9 mouse cellular contexts compared by ENCODE assay signal in genomic region chr4:46374455-46374854, GRCm38 (mm10). TPM values are rescaled to one million over a fixed set of nuclear protein-coding genes. Genes with fewer than 3 reads are reported as not detected.
DNase-seq lines count a peak whose midpoint lies in the region; ATAC-seq and TF ChIP-seq lines count a peak whose summit lies in the region.
"Had no signal": no experiment of that assay in that cellular context is flagged by ENCODE, and none has a peak within 500 bp of the region (broad histone marks: within the 10 kb centered on the region; RNA-seq: fewer than 3 reads in every experiment).

No protein-coding gene starts in this region.

- no peak overlapping the region for H3K4me3 ChIP-seq in bone marrow, adult 2 months (replicated peaks; ENCODE audit: control insufficient read depth, low read depth, low read length)
- H3K4me3 ChIP-seq in heart, embryonic 13.5 days = peak overlapping the region; percentile 51
- peak overlapping the region; percentile 46 for H3K4me3 ChIP-seq in limb, embryonic 10.5 days
- peak overlapping the region; percentile 29; the same call in 1 of the 2 replicates for H3K4me3 ChIP-seq in midbrain, embryonic 16.5 days (ENCODE audit: low read depth, low read length)

- peak overlapping the region; percentile 74; the same call in 1 of the 2 replicates for H3K9ac ChIP-seq in heart, embryonic 13.5 days
- H3K9ac ChIP-seq in midbrain, embryonic 16.5 days (ENCODE audit: low read depth, low read length) = no peak overlapping the region; the same call in 1 of the 2 replicates

- no peaks in the 10 kb centered on the region for H3K9me3 ChIP-seq in heart, embryonic 13.5 days
- no peaks in the 10 kb centered on the region for H3K9me3 ChIP-seq in limb, embryonic 10.5 days (replicated peaks)
- no peaks in the 10 kb centered on the region for H3K9me3 ChIP-seq in midbrain, embryonic 16.5 days (replicated peaks; ENCODE audit: control insufficient read depth, low read length, poor library complexity, severe bottlenecking)

- peak overlapping the region; percentile 80 for H3K4me2 ChIP-seq in heart, embryonic 13.5 days
- peak overlapping the region; percentile 52 for H3K4me2 ChIP-seq in midbrain, embryonic 16.5 days (ENCODE audit: low read length)

- peak; percentile 52 for TF ChIP-seq CTCF in bone marrow, adult 2 months (IDR thresholded peaks at IDR 0.05; ENCODE audit: control insufficient read depth, insufficient read depth, low read length)

- 51% methylated on average over 6 of the region's 6 CpGs for WGBS in bone marrow, adult 2 months
- 57% methylated on average over 6 of the region's 6 CpGs for WGBS in heart, embryonic 13.5 days
- WGBS in limb, embryonic 10.5 days = 60% methylated on average over 6 of the region's 6 CpGs
- WGBS in midbrain, embryonic 16.5 days = 59% methylated on average over 6 of the region's 6 CpGs

- no peak for TF ChIP-seq POLR2A in bone marrow, adult 2 months (IDR thresholded peaks at IDR 0.05; ENCODE audit: borderline replicate concordance, control insufficient read depth, low read depth, low read length)

- no peak overlapping the region for H3K27ac ChIP-seq in bone marrow, adult 2 months (ENCODE audit: control insufficient read depth, insufficient read depth, low read depth, low read length, poor library complexity)
- H3K27ac ChIP-seq in heart, embryonic 13.5 days (replicated peaks) = no peak overlapping the region
- no peak overlapping the region for H3K27ac ChIP-seq in limb, embryonic 10.5 days
- H3K27ac ChIP-seq in midbrain, embryonic 16.5 days (ENCODE audit: low read length) = no peak overlapping the region
- H3K27ac ChIP-seq: macrophage had no signal

- no peak for ATAC-seq in cerebellum, adult (ENCODE audit: insufficient number of reproducible peaks, low FRiP score, low TSS enrichment)
- ATAC-seq in heart, embryonic 13.5 days (ENCODE audit: extremely low read depth, insufficient number of reproducible peaks, low FRiP score, low TSS enrichment) = no peak
- ATAC-seq in midbrain, embryonic 16.5 days = 0 out of 2 replicates have a peak, but pooled peaks have one; percentile 8

- DNase-seq in cerebellum, adult 11 months = peak; percentile 20
- DNase-seq in 3T3-L1 (ENCODE audit: low read depth, low spot score) = peak; percentile 52
- no peak for DNase-seq in limb, embryonic 10.5 days (ENCODE audit: low spot score)
- no peak for DNase-seq in urinary bladder, postnatal 25 days (ENCODE audit: low spot score)

- H3K36me3 ChIP-seq in heart, embryonic 13.5 days = peaks cover 38% of the 10 kb centered on the region
- H3K36me3 ChIP-seq in limb, embryonic 10.5 days = peaks cover 38% of the 10 kb centered on the region
- peaks cover 14% of the 10 kb centered on the region for H3K36me3 ChIP-seq in midbrain, embryonic 16.5 days (ENCODE audit: control insufficient read depth, insufficient read depth, low read length)

- H3K4me1 ChIP-seq in bone marrow, adult 2 months (ENCODE audit: control insufficient read depth, insufficient read depth, low read length) = no peaks in the 10 kb centered on the region; the same call in 1 of the 2 replicates
- peaks cover 26% of the 10 kb centered on the region for H3K4me1 ChIP-seq in heart, embryonic 13.5 days
- H3K4me1 ChIP-seq in limb, embryonic 10.5 days = peaks cover 19% of the 10 kb centered on the region
- 0 out of 2 replicates have a peak, but pooled peaks cover 4% of the 10 kb centered on the region for H3K4me1 ChIP-seq in midbrain, embryonic 16.5 days (ENCODE audit: control insufficient read depth, insufficient read depth, low read length)

- H3K27me3 ChIP-seq in heart, embryonic 13.5 days (replicated peaks) = no peaks in the 10 kb centered on the region
- peaks cover 22% of the 10 kb centered on the region for H3K27me3 ChIP-seq in limb, embryonic 10.5 days (ENCODE audit: low read depth, poor library complexity, severe bottlenecking)
- peaks cover 4% of the 10 kb centered on the region for H3K27me3 ChIP-seq in midbrain, embryonic 16.5 days (ENCODE audit: control insufficient read depth, insufficient read depth, low read depth, low read length)

RNA-seq across cellular contexts. Expression of gene Trmo, which starts 14.8 kb away (rescaled TPM):
- 20.7 and 27.0 TPM in 2 replicates for polyA plus RNA-seq in bone marrow, adult 2 months (2011; ENCODE audit: insufficient read depth, insufficient read length, low replicate concordance, missing spikeins)
- 7.1 and 9.4 TPM in 2 replicates for polyA plus RNA-seq in heart, embryonic 13.5 days (2015; fragmentation: Nextera tagmentation; extraction: Ambion mirVana)
- polyA plus RNA-seq in limb, embryonic 10.5 days (2016; fragmentation: Nextera tagmentation; extraction: Ambion mirVana) = 11.5 and 11.9 TPM in 2 replicates
- polyA plus RNA-seq in midbrain, embryonic 16.5 days (2015; fragmentation: Nextera tagmentation; extraction: Ambion mirVana) = 8.6 and 9.0 TPM in 2 replicates

RNA-seq across cellular contexts. Expression of gene Foxe1, which starts 31.0 kb away (rescaled TPM):
- polyA plus RNA-seq in bone marrow, adult 2 months (2011; ENCODE audit: insufficient read depth, insufficient read length, low replicate concordance, missing spikeins) = not detected in 2 replicates
- polyA plus RNA-seq in heart, embryonic 13.5 days (2015; fragmentation: Nextera tagmentation; extraction: Ambion mirVana) = not detected in 2 replicates
- 0.35 TPM in 1 of 2 replicates, not detected in the other for polyA plus RNA-seq in limb, embryonic 10.5 days (2016; fragmentation: Nextera tagmentation; extraction: Ambion mirVana)
- polyA plus RNA-seq in midbrain, embryonic 16.5 days (2015; fragmentation: Nextera tagmentation; extraction: Ambion mirVana) = not detected in 2 replicates
- polyA plus RNA-seq: macrophage had no signal

RNA-seq across cellular contexts. Expression of gene Hemgn, which starts 38.9 kb away (rescaled TPM):
- 152 and 243 TPM in 2 replicates for polyA plus RNA-seq in bone marrow, adult 2 months (2011; ENCODE audit: insufficient read depth, insufficient read length, low replicate concordance, missing spikeins)
- polyA plus RNA-seq in heart, embryonic 13.5 days (2015; fragmentation: Nextera tagmentation; extraction: Ambion mirVana) = 3.1 and 12.6 TPM in 2 replicates
- 12.8 and 13.4 TPM in 2 replicates for polyA plus RNA-seq in limb, embryonic 10.5 days (2016; fragmentation: Nextera tagmentation; extraction: Ambion mirVana)
- not detected in 2 replicates for polyA plus RNA-seq in midbrain, embryonic 16.5 days (2015; fragmentation: Nextera tagmentation; extraction: Ambion mirVana)
- polyA plus RNA-seq: macrophage had no signal

Comparison
In these comparisons a context has a peak if more than half of its experiments do, and no peak if none do; other contexts are left out.
1. DNase-seq: peak in cerebellum, adult 11 months (single experiment) and 3T3-L1 (single experiment); none in limb, embryonic 10.5 days (single experiment) and urinary bladder, postnatal 25 days (single experiment).
2. RNA of gene Hemgn, which starts 38.9 kb away (polyA plus RNA-seq): 152 to 243 TPM in bone marrow, adult 2 months; 12.8 to 13.4 TPM in limb, embryonic 10.5 days, 3.1 to 12.6 TPM in heart, embryonic 13.5 days and not detected in midbrain, embryonic 16.5 days; every median in the first group is over 10 times any median in the second.